Mouse (Mus musculus) left cerebral cortex, adult 18-20 months (tissue): ENCODE data around the gene Rassf8. TPM values are rescaled to one million over a fixed set of nuclear protein-coding genes. Genes with fewer than 3 reads are reported as not detected.

ENCODE experiments used
- DNase-seq, 2 experiments: peaks; one replicate each; pipeline ENCODE4 v3.0.0; 2021 to 2022; ENCODE audit warnings: low spot score in 2 of 2, mixed read lengths in 1 of 2
- long read RNA-seq, 2 experiments: library from polyadenylated mRNA; stranded (forward); transcript quantifications; one replicate each; pipeline ENCODE4 v2.0.0; 2021
- total RNA-seq, 2 experiments: library from RNA; stranded (reverse); gene quantifications; 2 replicates each; pipeline ENCODE4 v1.2.3; 2021

The Rassf8 gene
- total RNA-seq = 10 to 100 TPM; 16.3 to 18.9 TPM
- long read RNA-seq, experiment 1, full-length matches to known transcripts = 3 of 4 reads
- long read RNA-seq, experiment 1, partial matches to known transcripts = 0 of 4 reads
- long read RNA-seq, experiment 1, other reads (novel, unspliced or antisense) = 1 of 4 reads
- long read RNA-seq, experiment 2, full-length matches to known transcripts = 5 of 5 reads
- long read RNA-seq, experiment 2, partial matches to known transcripts = 0 of 5 reads
- long read RNA-seq, experiment 2, other reads (novel, unspliced or antisense) = 0 of 5 reads

- DNase-seq = peak; percentile 69 to 82
Observed at GRCm38 (mm10) chr6:145746132-145746849, at the start of gene Rassf8. Rassf8 (plus strand) TSS chr6:145746748.

GRCm38 (mm10) chr6:145701021-145701540 lies 45.5 kb upstream of the Rassf8 start:
- no peak for DNase-seq

- DNase-seq = no peak
Observed at GRCm38 (mm10) chr6:145703667-145704066, 42.9 kb upstream of the Rassf8 start.

- no peak for DNase-seq
Observed at GRCm38 (mm10) chr6:145709956-145710720, 36.4 kb upstream of the Rassf8 start.

DNA sequence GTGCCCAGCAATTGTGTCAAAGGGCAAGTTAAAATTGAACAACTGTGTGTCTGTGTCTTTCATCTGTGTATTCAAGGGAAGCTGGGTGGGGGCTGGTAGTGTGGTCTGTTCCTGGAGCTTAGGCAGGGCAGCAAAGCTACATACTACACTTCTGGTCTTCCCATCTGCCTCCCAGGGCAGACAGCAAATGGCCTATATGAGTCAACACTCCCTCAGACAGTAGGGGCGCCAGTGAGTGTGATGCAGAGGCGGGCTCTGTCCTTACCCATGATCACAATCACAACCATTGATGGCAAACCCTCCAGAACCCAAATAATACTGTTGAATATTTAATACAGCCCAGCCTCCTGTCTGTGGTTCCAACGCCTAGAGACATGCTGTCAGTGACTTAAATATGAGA lies 35.8 kb upstream of the Rassf8 start:
- no peak for DNase-seq

DNA sequence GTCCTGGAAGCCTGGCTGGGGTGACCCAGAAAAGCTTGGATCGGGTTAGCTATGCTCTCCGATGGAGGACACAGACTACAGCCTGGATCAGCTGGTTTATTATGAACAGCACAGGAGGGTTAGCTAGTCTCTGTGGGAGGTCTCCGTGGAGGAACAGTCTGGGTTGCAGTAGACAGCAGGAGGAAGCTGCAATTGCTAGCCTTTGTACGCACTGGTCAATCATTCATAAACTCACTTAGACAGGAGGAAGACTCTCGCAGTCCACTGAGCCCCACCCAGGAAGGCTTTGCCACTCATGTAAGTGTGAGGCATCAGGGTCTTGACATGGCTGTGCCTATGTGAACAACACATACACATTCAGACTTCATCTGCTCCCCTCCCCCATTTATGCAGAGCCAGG lies 35.2 kb upstream of the Rassf8 start:
- DNase-seq = no peak

GRCm38 (mm10) chr6:145713241-145714114 lies 33.1 kb upstream of the Rassf8 start:
- DNase-seq = no peak

GRCm38 (mm10) chr6:145714131-145714530 lies 32.4 kb upstream of the Rassf8 start:
- DNase-seq = no peak

- no peak for DNase-seq
Observed at GRCm38 (mm10) chr6:145722596-145722995, 24.0 kb upstream of the Rassf8 start.

DNA sequence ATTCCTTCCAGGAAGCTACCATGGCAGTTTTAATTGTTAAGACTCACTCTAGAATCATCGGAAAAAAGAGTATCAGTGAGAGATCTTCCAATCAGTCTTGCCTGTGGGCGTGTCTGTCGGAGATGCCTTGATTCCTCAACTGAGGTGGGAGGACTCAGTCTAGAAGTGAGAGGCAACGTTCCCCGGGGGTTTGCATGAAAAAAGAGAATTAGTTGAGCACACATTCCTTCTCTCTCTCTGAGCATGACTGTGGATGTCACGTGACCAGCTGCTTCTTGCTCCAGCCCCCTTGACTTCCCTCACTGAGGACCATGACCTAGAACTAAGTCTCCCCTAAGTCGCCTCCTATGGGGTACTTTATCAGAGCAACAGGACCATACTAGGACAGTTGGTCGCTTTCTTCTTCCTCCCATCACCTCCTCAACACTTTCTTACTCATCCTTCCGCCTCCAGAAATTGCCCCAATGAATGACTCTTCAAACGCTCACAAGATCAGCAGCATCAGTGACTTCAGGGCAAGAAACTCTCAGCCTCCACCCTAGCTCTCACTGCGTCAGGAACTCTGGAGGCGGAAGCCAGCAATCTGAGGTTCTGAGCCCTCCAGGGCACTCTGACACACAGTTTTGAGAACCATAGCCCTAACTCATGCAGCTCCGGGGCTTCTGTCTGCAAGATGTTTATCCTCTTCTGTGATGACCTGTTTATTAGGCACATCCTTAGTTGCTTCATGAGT lies 23.3 kb upstream of the Rassf8 start:
- no peak for DNase-seq

- DNase-seq = no peak
Observed at GRCm38 (mm10) chr6:145725849-145726248, 20.7 kb upstream of the Rassf8 start.

DNA sequence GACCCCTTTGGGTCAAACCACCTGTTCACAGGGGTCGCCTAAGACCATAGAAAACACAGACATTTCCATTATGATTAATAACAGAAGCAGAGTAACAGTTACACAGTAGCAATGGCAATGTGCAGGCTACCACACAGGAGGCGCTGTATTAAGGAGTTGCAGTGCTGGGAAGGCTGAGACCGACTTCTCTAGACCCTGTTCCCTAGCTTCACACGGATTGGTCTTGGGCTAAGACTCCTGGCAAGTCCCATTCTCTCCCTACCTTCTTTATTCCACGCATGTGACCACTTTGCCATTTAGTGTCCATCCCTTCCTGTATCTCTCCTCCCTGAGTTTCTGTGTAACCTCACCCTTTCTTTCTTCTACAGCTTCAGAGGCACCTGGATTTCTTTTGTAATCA lies 19.6 kb upstream of the Rassf8 start:
- no peak for DNase-seq

DNA sequence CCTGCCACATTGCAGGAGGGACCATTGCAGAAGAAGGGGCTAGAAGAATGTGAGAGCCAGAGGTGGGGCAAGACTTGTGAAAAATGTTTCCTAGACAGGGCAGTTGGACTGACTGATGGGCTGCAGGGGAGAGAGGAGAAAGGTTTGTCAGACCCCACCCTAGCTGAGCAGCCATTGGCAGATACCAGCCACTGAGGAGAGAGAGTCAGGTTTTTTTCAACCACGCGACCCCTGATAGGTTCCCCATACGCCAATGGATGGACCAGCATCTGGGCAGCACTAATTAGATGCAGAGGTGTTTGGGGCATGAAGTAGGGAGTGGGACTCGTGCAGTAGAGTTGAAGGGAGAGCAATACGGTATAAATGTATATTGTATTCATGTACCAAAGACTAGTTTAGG lies 13.7 kb upstream of the Rassf8 start:
- no peak for DNase-seq

GRCm38 (mm10) chr6:145733276-145733675 lies 13.3 kb upstream of the Rassf8 start:
- DNase-seq = no peak

GRCm38 (mm10) chr6:145733911-145734310 lies 12.6 kb upstream of the Rassf8 start:
- no peak for DNase-seq

- DNase-seq = no peak
Observed at GRCm38 (mm10) chr6:145736099-145736498, 10.4 kb upstream of the Rassf8 start.

DNA sequence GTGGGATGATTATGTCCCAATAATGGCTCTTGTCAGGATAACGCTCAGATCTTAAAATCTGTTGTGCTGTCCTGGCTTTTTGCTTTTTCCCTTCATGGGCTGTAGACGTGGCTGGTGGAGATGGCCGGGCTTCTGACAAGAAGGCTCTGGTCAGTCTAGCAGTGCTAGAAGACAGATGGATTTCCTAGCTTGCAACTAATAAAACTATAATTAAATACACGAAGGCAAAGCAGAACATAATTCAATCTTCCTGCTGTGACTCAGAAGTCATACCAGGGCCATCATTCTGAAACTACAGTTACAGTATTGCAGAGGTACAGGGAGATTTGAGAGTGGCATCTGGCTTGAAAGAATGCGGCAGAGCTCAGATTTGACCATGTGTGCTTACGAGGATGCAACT lies 7.3 kb upstream of the Rassf8 start:
- no peak for DNase-seq

- DNase-seq = no peak
Observed at GRCm38 (mm10) chr6:145740011-145740410, 6.5 kb upstream of the Rassf8 start.

DNA sequence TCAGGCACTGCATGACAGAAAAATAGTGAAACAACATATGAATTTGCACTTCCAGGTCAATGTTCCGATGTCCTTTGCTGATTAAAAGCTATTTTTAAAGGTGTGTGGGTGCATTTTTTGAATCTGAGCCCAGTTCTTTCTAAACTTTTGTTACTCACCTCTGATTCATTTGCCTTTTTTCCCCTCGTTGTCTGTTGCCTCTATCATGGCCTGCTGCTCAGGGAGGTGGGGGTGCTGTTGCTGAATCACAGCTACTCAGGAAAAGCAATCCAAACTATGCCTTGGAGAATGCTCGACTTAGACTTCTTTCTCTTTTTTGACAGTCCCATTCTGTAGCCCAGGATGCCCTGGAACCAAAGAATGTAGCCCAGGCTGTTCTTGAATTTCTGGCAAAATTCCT lies 1.3 kb upstream of the Rassf8 start:
- no peak for DNase-seq
